Mouse (Mus musculus) E14TG2a.4 (cell line): ENCODE results near the gene Muc2.

Experiments
- CTCF ChIP-seq: conservative IDR thresholded peaks from 2 replicates; pipeline ENCODE4 v1.5.1; 2014; ENCODE audit warnings: low read length
- NANOG ChIP-seq: IDR thresholded peaks from 2 replicates; pipeline ENCODE4 v1.6.1; 2014; ENCODE audit warnings: borderline replicate concordance, low read length, mixed read lengths

DNA sequence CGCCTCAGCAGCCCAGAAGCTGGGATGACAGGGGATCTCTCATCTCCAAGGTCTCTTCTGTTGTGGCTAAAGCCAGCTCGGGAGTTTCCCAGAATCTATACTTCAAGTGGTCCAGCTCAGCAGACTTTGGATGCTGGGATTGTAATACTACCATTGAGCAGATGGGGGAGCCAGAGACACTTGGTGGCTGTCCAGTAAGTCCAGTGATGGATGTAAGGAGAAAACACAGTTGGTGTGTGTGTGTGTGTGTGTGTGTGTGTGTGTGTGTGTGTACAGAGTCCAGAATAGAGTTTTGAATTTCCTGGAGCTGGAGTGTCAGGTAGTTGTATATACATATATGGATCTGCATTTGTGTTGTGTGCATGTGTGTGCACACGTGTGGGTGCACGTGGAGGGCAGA is 65.7 kb downstream of the Muc2 start:
- TF ChIP-seq CTCF (peak; percentile 87), NANOG (no peak)
